Mouse (Mus musculus) naive thymus-derived CD4-positive, alpha-beta T cell, adult 2 months (primary cell): ENCODE results near the gene Kcnip1.

Experiments
- DNase-seq: peaks from one replicate; pipeline ENCODE4 v3.0.0-alpha.2; 2011; ENCODE audit warnings: low read depth

The Kcnip1 gene

GRCm38 (mm10) chr11:33668376-33668775 is 324.6 kb downstream of the Kcnip1 start:
- DNase-seq, result no peak

- DNase-seq, result no peak
Observed at GRCm38 (mm10) chr11:33663599-33663998, 329.4 kb downstream of the Kcnip1 start.

GRCm38 (mm10) chr11:33660016-33660913 is 332.7 kb downstream of the Kcnip1 start:
- no peak for DNase-seq

- DNase-seq, result no peak
Observed at GRCm38 (mm10) chr11:33655861-33656593, 336.9 kb downstream of the Kcnip1 start.

- no peak for DNase-seq
Observed at GRCm38 (mm10) chr11:33655221-33655620, 337.7 kb downstream of the Kcnip1 start.

GRCm38 (mm10) chr11:33654485-33654884 is 338.5 kb downstream of the Kcnip1 start:
- DNase-seq, result no peak

- DNase-seq, result no peak
Observed at GRCm38 (mm10) chr11:33649358-33649757, 343.6 kb downstream of the Kcnip1 start.

- no peak for DNase-seq
Observed at GRCm38 (mm10) chr11:33637107-33637506, 355.8 kb downstream of the Kcnip1 start.

- no peak for DNase-seq
Observed at GRCm38 (mm10) chr11:33627136-33627742, 365.7 kb downstream of the Kcnip1 start.

GRCm38 (mm10) chr11:33614218-33614617 is 378.7 kb downstream of the Kcnip1 start:
- peak; percentile 19 for DNase-seq

- no peak for DNase-seq
Observed at GRCm38 (mm10) chr11:33607784-33608183, 385.2 kb downstream of the Kcnip1 start.

GRCm38 (mm10) chr11:33603174-33603573 is 389.8 kb downstream of the Kcnip1 start:
- no peak for DNase-seq

- no peak for DNase-seq
Observed at GRCm38 (mm10) chr11:33598986-33599385, 394.0 kb downstream of the Kcnip1 start, which contains the start of gene D130052B06Rik. Gene D130052B06Rik, plus strand, starts transcription at chr11:33599302.

GRCm38 (mm10) chr11:33596655-33597054 is 396.3 kb downstream of the Kcnip1 start:
- DNase-seq, result no peak

- DNase-seq, result no peak
Observed at GRCm38 (mm10) chr11:33592826-33593225, 400.1 kb downstream of the Kcnip1 start.

- DNase-seq, result no peak
Observed at GRCm38 (mm10) chr11:33590771-33591170, 402.2 kb downstream of the Kcnip1 start.

- DNase-seq, result no peak
Observed at GRCm38 (mm10) chr11:33586614-33587013, 406.3 kb downstream of the Kcnip1 start.

- DNase-seq, result no peak
Observed at GRCm38 (mm10) chr11:33579621-33580020, 413.3 kb downstream of the Kcnip1 start.
